Mouse (Mus musculus) myocyte (in vitro differentiated cells): ENCODE measurements at regions not wholly inside any gene's neighbourhood (a gene's known extent, or its start where the extent isn't known, plus 50 kb on each side); places are given as distances from the start of the nearest gene placed in this dataset.
A peak's percentile ranks its signal among the peaks of the same experiment; 100 is the strongest.

Experiments
- H3K27me3 ChIP-seq: one replicate; pipeline ENCODE4 v1.6.1; 2011; ENCODE audit not compliant: control insufficient read depth, insufficient read depth, insufficient read length
- H3K36me3 ChIP-seq: one replicate; pipeline ENCODE4 v1.6.1; 2011; ENCODE audit not compliant: control insufficient read depth, insufficient read depth
- H3K4me2 ChIP-seq: one replicate; pipeline ENCODE4 v1.6.1; 2011; ENCODE audit warnings: low read depth, control low read depth
- H3K4me3 ChIP-seq: one replicate; pipeline ENCODE4 v1.5.1; 2011; ENCODE audit warnings: mild to moderate bottlenecking, control low read depth, moderate library complexity
- H3K79me2 ChIP-seq: one replicate; pipeline ENCODE4 v1.6.1; 2011; ENCODE audit not compliant: control insufficient read depth, insufficient read depth
- H3ac ChIP-seq: one replicate; pipeline ENCODE4 v1.6.1; 2011; ENCODE audit not compliant: control insufficient read depth, insufficient read length
- CEBPB ChIP-seq: IDR thresholded peaks from 2 replicates; pipeline ENCODE4 v1.6.1; 2011; ENCODE audit warnings: mild to moderate bottlenecking, moderate library complexity; ENCODE audit not compliant: poor library complexity, insufficient read depth, severe bottlenecking
- E2F4 ChIP-seq: IDR thresholded peaks from one replicate; pipeline ENCODE4 v1.6.1; 2011; ENCODE audit warnings: mild to moderate bottlenecking, control low read depth, moderate library complexity; ENCODE audit not compliant: insufficient read depth
- MAX ChIP-seq: IDR thresholded peaks from one replicate; pipeline ENCODE4 v1.6.1; 2011; ENCODE audit warnings: low read depth, mild to moderate bottlenecking, control low read depth
- MYOD1 ChIP-seq, 3 experiments: IDR thresholded peaks; one replicate each; pipeline ENCODE4 v1.6.1; 2011; ENCODE audit warnings: control low read depth in 2 of 3, low read depth in 2 of 3, mild to moderate bottlenecking in 2 of 3, moderate library complexity in 1 of 3; ENCODE audit not compliant: insufficient read length in 2 of 3, control insufficient read depth in 1 of 3
- MYOG ChIP-seq, 3 experiments: IDR thresholded peaks; one replicate each; pipeline ENCODE4 v1.6.1; 2011; ENCODE audit warnings: control low read depth in 2 of 3, low read depth in 2 of 3, mild to moderate bottlenecking in 2 of 3; ENCODE audit not compliant: insufficient read length in 2 of 3, control insufficient read depth in 1 of 3, insufficient read depth in 1 of 3
- POLR2A ChIP-seq: IDR thresholded peaks from one replicate; pipeline ENCODE4 v1.6.1; 2011; ENCODE audit warnings: low read depth, mild to moderate bottlenecking, control low read depth, moderate library complexity; ENCODE audit not compliant: insufficient read length
- POLR2AphosphoS2 ChIP-seq: IDR thresholded peaks from one replicate; pipeline ENCODE4 v1.6.1; 2011; ENCODE audit warnings: low read depth, control low read depth; ENCODE audit not compliant: insufficient read length
- REST ChIP-seq: IDR thresholded peaks from one replicate; pipeline ENCODE4 v1.6.1; 2011; ENCODE audit warnings: mild to moderate bottlenecking, control low read depth, moderate library complexity; ENCODE audit not compliant: insufficient read depth, insufficient read length
- SRF ChIP-seq: IDR thresholded peaks from one replicate; pipeline ENCODE4 v1.6.1; 2011; ENCODE audit warnings: low read depth; ENCODE audit not compliant: control insufficient read depth, insufficient read length
- TCF12 ChIP-seq: IDR thresholded peaks from one replicate; pipeline ENCODE4 v1.6.1; 2011; ENCODE audit warnings: mild to moderate bottlenecking, control low read depth; ENCODE audit not compliant: poor library complexity, insufficient read depth, severe bottlenecking
- TCF3 ChIP-seq: IDR thresholded peaks from one replicate; pipeline ENCODE4 v1.6.1; 2011; ENCODE audit warnings: low read depth, control low read depth; ENCODE audit not compliant: insufficient read length
- USF1 ChIP-seq: IDR thresholded peaks from one replicate; pipeline ENCODE4 v1.6.1; 2011; ENCODE audit warnings: low read depth, mild to moderate bottlenecking, control low read depth, moderate library complexity

DNA sequence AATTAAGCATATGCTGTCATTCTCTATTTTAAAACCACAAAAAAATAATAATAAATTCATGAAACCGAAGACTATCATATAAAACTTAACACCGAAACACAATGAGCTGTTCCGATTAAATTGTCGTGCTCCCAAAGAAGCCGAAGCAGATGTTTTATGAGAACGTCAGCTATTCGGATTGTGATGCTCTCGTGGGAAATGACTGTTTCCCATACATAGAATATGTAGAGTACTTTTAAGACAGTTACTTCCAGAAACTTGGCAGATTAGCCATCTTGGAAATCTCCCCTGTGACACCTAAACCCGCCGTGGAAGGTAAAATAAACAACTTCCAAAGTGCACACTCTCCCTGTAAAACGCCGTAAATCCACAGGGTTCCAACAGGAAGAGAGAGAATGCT, 162.4 kb upstream of the Fbxl17 start:
- no peak overlapping the region for H3ac ChIP-seq
- peak overlapping the region; percentile 13 for H3K4me3 ChIP-seq
- no peak for TF ChIP-seq MYOD1 (IDR thresholded peaks at IDR 0.05; ENCODE audit: control insufficient read depth in 1 of 3, insufficient read length in 2 of 3, low read depth in 2 of 3)
- no peak for TF ChIP-seq E2F4
- TF ChIP-seq CEBPB, result no peak
- TF ChIP-seq SRF, result no peak
- no peak for TF ChIP-seq POLR2AphosphoS2
- TF ChIP-seq MYOG (IDR thresholded peaks at IDR 0.05; ENCODE audit: control insufficient read depth in 1 of 3, insufficient read depth in 1 of 3, insufficient read length in 2 of 3, low read depth in 2 of 3), result no peak
- TF ChIP-seq REST, result no peak
- no peak for TF ChIP-seq TCF3
- peak overlapping the region; percentile 75 for H3K4me2 ChIP-seq
- H3K79me2 ChIP-seq, result no peaks in the 10 kb centered on the region
- H3K27me3 ChIP-seq, result no peaks in the 10 kb centered on the region
- H3K36me3 ChIP-seq, result no peaks in the 10 kb centered on the region

GRCm38 (mm10) chr17:63676791-63677190, 177.0 kb upstream of the Fbxl17 start:
- Histone ChIP-seq H3K79me2 (no peaks in the 10 kb centered on the region), H3K4me2 (no peak overlapping the region), H3ac (no peak overlapping the region), H3K27me3 (no peaks in the 10 kb centered on the region), H3K36me3 (no peaks in the 10 kb centered on the region), H3K4me3 (no peak overlapping the region)
- TF ChIP-seq SRF, result no peak

DNA sequence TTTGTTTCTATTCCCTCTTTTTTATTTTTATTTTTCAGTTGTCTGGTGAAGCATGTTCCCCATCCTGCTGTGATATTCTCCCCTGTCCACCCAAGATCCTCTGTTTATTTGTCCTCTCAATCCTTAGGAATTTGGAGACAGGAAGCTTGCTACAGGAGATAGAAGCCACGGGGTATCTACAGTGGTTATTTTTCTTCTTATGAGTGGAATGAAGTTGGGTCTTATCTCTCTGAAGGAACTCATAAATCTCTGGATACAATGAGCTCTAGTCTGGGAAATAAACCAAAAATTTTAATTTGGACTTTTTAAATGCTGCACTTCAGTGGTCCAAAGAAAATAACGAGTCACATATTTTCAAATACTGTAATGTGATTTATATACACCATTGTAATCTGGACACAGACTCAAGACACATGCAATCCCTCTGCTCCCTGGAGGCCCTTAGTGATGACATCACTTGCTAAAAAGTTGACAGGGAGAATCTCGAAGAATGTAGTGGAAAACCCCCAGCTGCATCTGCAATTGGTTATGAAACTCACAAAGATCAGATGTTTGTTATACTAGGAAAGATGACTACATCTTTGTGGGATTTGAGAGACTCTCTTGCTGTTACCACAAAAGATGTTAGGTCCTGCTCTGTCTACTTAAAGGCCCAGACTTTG, 178.3 kb upstream of the Fbxl17 start:
- H3K27me3 ChIP-seq, result no peaks in the 10 kb centered on the region
- no peaks in the 10 kb centered on the region for H3K36me3 ChIP-seq
- H3K79me2 ChIP-seq, result no peaks in the 10 kb centered on the region
- H3ac ChIP-seq, result no peak overlapping the region
- peak overlapping the region; percentile 48 for H3K4me2 ChIP-seq
- no peak overlapping the region for H3K4me3 ChIP-seq
- TF ChIP-seq REST (no peak), TCF3 (no peak), TCF12 (peak; percentile 47), E2F4 (no peak), MAX (no peak), SRF (no peak), USF1 (no peak), POLR2AphosphoS2 (no peak), CEBPB (peak; percentile 93), POLR2A (no peak), MYOG (IDR thresholded peaks at IDR 0.05; ENCODE audit: control insufficient read depth in 1 of 3, insufficient read depth in 1 of 3, insufficient read length in 2 of 3, low read depth in 2 of 3) (no peak), MYOD1 (IDR thresholded peaks at IDR 0.05; ENCODE audit: control insufficient read depth in 1 of 3, insufficient read length in 2 of 3, low read depth in 2 of 3) (peak in 1 of 3 experiments; percentile 5)

GRCm38 (mm10) chr17:63680479-63680878, 180.7 kb upstream of the Fbxl17 start:
- no peak overlapping the region for H3K4me3 ChIP-seq
- no peaks in the 10 kb centered on the region for H3K36me3 ChIP-seq
- H3ac ChIP-seq, result no peak overlapping the region

DNA sequence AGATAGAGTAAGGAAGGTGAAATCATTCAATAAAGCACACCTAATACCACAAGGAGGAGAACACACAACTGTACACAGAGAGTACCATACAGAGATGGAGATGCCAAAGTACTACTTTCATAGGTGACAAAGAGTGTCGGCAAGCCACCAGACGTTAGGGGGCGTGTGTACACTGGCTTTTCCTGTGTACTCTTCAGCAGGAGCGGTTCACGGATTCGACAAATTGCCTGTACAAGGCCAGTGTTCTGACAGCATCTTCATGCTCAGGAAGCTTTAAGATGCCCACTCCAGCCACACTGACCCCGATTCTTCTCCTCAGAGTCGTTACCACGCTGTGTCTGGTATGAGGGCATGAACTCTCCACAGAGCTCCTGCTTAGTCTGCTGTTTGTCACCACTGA, 179.5 kb upstream of the Fer start:
- H3K4me2 ChIP-seq, result no peak overlapping the region
- no peaks in the 10 kb centered on the region for H3K79me2 ChIP-seq
- H3K4me3 ChIP-seq, result no peak overlapping the region
- H3K36me3 ChIP-seq, result no peaks in the 10 kb centered on the region
- no peaks in the 10 kb centered on the region for H3K27me3 ChIP-seq
- no peak for TF ChIP-seq SRF
- no peak for TF ChIP-seq POLR2A
- TF ChIP-seq REST, result no peak
- no peak for TF ChIP-seq MAX
- no peak for TF ChIP-seq MYOG (IDR thresholded peaks at IDR 0.05; ENCODE audit: control insufficient read depth in 1 of 3, insufficient read depth in 1 of 3, insufficient read length in 2 of 3, low read depth in 2 of 3)
- no peak for TF ChIP-seq MYOD1 (IDR thresholded peaks at IDR 0.05; ENCODE audit: control insufficient read depth in 1 of 3, insufficient read length in 2 of 3, low read depth in 2 of 3)
- no peak for TF ChIP-seq POLR2AphosphoS2
- TF ChIP-seq E2F4, result no peak
- no peak for TF ChIP-seq TCF3
- TF ChIP-seq TCF12, result no peak
- TF ChIP-seq CEBPB, result no peak
- H3ac ChIP-seq, result no peak overlapping the region

More at GRCm38 (mm10) chr17:63680479-63680878, 180.7 kb upstream of the Fbxl17 start:
- no peak overlapping the region for H3K4me2 ChIP-seq
- no peaks in the 10 kb centered on the region for H3K79me2 ChIP-seq
- no peaks in the 10 kb centered on the region for H3K27me3 ChIP-seq
- TF ChIP-seq MAX (no peak), CEBPB (no peak), TCF3 (no peak), MYOG (IDR thresholded peaks at IDR 0.05; ENCODE audit: control insufficient read depth in 1 of 3, insufficient read depth in 1 of 3, insufficient read length in 2 of 3, low read depth in 2 of 3) (no peak), REST (no peak), POLR2AphosphoS2 (no peak), SRF (no peak), E2F4 (no peak), MYOD1 (IDR thresholded peaks at IDR 0.05; ENCODE audit: control insufficient read depth in 1 of 3, insufficient read length in 2 of 3, low read depth in 2 of 3) (no peak), POLR2A (no peak), TCF12 (no peak), USF1 (no peak)
